Mouse (Mus musculus): ENCODE measurements around the gene Abcc2. TPM values are rescaled to one million over a fixed set of nuclear protein-coding genes. Genes with fewer than 3 reads are reported as not detected.

The Abcc2 gene
- polyA plus RNA-seq, 1 experiment from 2014 or later, result 0.04 TPM

DNA sequence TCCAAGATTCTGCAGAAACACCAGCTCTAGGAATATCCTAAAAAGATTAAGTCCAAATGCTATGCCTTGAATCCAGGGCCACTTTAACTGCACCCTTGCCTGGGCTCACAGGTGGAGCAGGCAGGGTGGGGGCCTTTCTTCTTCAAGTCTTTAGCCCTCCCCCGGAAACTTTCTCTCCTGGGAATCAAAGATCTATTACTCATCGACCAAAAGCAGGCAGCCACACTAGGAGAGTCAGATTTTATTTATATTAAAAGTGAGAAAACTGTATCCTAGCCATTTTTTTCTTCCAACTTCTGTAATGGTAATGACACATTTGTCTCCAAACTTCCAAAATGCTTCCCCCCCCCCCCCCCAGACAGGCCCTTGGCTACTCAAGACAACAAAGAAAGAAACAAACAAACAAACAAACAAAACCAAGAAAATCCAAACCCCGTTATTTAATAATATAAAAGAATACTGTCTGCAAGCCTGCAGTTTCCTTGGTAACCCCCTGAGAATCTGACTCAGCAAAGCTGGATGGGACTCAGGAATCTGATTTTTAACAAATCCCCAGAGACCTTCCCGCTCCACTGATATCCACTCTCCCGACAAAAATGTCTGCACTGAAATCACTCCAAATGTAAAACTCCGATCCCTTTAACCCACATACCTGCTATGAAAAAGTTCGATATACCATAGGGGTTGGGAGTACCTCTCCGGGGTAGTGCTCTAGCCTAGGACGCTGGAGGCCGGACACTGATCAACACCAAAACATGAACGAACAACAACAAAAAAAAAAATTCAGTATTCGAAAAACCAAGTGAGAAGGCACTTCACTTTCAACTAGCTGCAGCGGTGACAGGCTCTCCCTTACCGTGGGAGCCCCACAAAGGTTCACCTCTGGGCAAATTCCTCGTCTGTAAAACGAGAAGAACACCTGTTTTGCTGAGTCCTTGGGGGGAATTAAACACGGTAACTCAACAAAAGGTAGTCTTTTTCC, 96.4 kb downstream of the Abcc2 start:
- Histone ChIP-seq H3K27ac (ENCODE audit: low read depth, low read length) (no peak overlapping the region), H3K4me1 (ENCODE audit: control insufficient read depth, insufficient read depth, low read length) (peaks cover 20% of the 10 kb centered on the region), H3K4me3 (ENCODE audit: low read depth, low read length) (peak overlapping the region; percentile 71), H3K9me3 (replicated peaks; ENCODE audit: control insufficient read depth, low read length) (no peaks in the 10 kb centered on the region), H3K9ac (ENCODE audit: low read depth, low read length) (peak overlapping the region; percentile 86), H3K36me3 (ENCODE audit: control insufficient read depth, insufficient read depth, low read length) (no peaks in the 10 kb centered on the region), H3K4me2 (peak overlapping the region; percentile 78), H3K27me3 (ENCODE audit: control insufficient read depth, insufficient read depth, low read length) (no peaks in the 10 kb centered on the region)
- WGBS (ENCODE audit: insufficient replicate concordance), result 14% methylated on average over 17 of the region's 17 CpGs
- no peak for ATAC-seq (replicated peaks; ENCODE audit: insufficient number of reproducible peaks, low FRiP score, low TSS enrichment)

DNA sequence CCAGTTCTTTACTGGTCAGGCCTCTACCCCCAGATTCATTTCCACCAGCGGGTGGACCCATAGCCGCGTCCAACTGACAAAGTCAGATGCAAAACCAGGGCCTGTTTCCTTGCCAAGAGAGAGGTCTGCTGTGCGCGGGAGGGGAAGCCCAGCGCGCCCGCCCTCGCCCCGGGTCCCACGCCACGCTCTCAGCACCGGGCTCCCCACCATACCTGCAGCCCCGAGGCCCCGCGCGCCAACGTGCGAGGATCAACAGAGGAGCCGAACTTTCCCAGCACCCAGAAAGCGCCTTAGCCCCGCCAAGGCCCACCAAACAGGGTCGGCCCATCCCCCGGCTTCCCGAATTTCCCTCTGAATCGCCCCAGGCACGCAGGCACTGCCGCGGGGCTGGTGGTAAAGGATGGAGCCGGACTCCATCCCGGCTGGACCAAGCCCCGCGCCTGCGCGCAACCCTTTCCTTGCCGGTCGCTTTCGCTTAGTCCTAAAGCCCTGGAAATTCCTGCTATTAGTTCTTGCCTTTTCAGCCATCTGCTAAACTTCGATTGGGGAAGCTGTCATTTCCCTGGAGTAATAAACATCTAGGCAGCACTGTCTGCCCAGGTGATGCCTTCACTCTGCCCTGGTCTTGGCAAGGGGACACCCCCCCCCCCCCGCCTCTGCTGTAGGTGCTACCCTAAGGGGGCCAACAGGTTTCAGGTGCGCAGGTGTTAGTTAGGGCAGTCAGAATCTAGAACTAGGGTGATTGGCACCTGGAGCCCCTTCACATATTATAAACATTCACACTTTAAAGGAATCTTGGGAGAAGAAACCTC, 97.6 kb downstream of the Abcc2 start:
- peak; percentile 73 for ATAC-seq (replicated peaks; ENCODE audit: insufficient number of reproducible peaks, low FRiP score, low TSS enrichment)

DNA sequence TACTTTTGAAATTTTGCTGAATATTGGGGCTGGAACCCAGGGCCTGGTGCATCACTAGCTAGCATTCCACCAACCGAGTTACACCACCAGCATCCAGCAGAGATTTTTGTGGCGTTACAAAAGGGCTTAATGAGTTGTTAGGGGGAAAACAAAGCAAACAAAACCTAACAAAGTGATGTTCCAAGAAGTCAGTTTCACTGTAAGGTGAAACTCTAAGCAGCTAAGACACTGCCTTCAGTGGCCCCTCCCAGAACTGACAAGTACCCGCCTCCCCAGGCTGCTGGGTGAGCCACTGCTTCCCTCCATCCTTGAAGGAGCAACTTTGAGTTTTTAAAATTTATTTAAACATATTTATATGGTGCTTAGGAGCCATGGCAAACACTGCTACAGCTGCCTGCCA, 98.4 kb downstream of the Abcc2 start:
- no peak overlapping the region for H3K4me2 ChIP-seq
- H3K27me3 ChIP-seq (ENCODE audit: control insufficient read depth, insufficient read depth, low read length), result no peaks in the 10 kb centered on the region
- H3K36me3 ChIP-seq (ENCODE audit: control insufficient read depth, insufficient read depth, low read length), result no peaks in the 10 kb centered on the region
- no peak for ATAC-seq (replicated peaks; ENCODE audit: insufficient number of reproducible peaks, low FRiP score, low TSS enrichment)
- H3K4me3 ChIP-seq (ENCODE audit: low read depth, low read length), result no peak overlapping the region
- H3K27ac ChIP-seq (ENCODE audit: low read depth, low read length), result no peak overlapping the region
- H3K9me3 ChIP-seq (replicated peaks; ENCODE audit: control insufficient read depth, low read length), result no peaks in the 10 kb centered on the region
- H3K9ac ChIP-seq (ENCODE audit: low read depth, low read length), result no peak overlapping the region
- H3K4me1 ChIP-seq (ENCODE audit: control insufficient read depth, insufficient read depth, low read length), result peaks cover 27% of the 10 kb centered on the region
- WGBS (ENCODE audit: insufficient replicate concordance), result 21% methylated on average over 3 of the region's 3 CpGs

More for the DNA sequence above, 97.6 kb downstream of the Abcc2 start:
- peaks cover 22% of the 10 kb centered on the region for H3K4me1 ChIP-seq (ENCODE audit: control insufficient read depth, insufficient read depth, low read length)
- H3K27me3 ChIP-seq (ENCODE audit: control insufficient read depth, insufficient read depth, low read length), result no peaks in the 10 kb centered on the region
- peak overlapping the region; percentile 71 for H3K4me3 ChIP-seq (ENCODE audit: low read depth, low read length)
- peak overlapping the region; percentile 86 for H3K9ac ChIP-seq (ENCODE audit: low read depth, low read length)
- peak overlapping the region; percentile 78 for H3K4me2 ChIP-seq
- H3K9me3 ChIP-seq (replicated peaks; ENCODE audit: control insufficient read depth, low read length), result no peaks in the 10 kb centered on the region
- H3K36me3 ChIP-seq (ENCODE audit: control insufficient read depth, insufficient read depth, low read length), result no peaks in the 10 kb centered on the region
- 2% methylated on average over 41 of the region's 41 CpGs for WGBS (ENCODE audit: insufficient replicate concordance)
- H3K27ac ChIP-seq (ENCODE audit: low read depth, low read length), result peak overlapping the region; percentile 84

DNA sequence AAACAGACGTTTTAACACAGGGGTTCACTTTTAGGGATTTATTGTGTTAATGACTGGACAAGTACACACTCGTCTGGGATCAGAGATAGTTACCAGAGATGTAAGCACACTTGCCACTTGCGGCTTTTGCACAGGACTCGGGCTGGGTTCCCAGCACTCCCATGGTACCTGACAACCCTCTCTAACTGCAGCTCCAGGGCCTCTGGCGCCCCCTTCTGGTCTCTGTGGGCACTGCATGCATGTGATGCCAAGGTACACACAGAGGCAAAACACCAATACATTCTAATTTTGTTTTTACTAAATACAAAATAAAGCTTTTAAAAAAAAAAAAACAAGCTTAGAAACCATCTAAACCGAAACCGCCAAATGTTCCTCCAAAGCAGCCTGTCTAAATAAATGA, 99.6 kb downstream of the Abcc2 start:
- H3K9ac ChIP-seq (ENCODE audit: low read depth, low read length), result no peak overlapping the region
- 83% methylated on average over 7 of the region's 7 CpGs for WGBS (ENCODE audit: insufficient replicate concordance)
- no peak overlapping the region for H3K4me2 ChIP-seq
- H3K4me3 ChIP-seq (ENCODE audit: low read depth, low read length), result no peak overlapping the region
- no peaks in the 10 kb centered on the region for H3K9me3 ChIP-seq (replicated peaks; ENCODE audit: control insufficient read depth, low read length)
- no peaks in the 10 kb centered on the region for H3K36me3 ChIP-seq (ENCODE audit: control insufficient read depth, insufficient read depth, low read length)
- no peak overlapping the region for H3K27ac ChIP-seq (ENCODE audit: low read depth, low read length)
- no peak for ATAC-seq (replicated peaks; ENCODE audit: insufficient number of reproducible peaks, low FRiP score, low TSS enrichment)
- H3K27me3 ChIP-seq (ENCODE audit: control insufficient read depth, insufficient read depth, low read length), result no peaks in the 10 kb centered on the region
- peaks cover 23% of the 10 kb centered on the region for H3K4me1 ChIP-seq (ENCODE audit: control insufficient read depth, insufficient read depth, low read length)

DNA sequence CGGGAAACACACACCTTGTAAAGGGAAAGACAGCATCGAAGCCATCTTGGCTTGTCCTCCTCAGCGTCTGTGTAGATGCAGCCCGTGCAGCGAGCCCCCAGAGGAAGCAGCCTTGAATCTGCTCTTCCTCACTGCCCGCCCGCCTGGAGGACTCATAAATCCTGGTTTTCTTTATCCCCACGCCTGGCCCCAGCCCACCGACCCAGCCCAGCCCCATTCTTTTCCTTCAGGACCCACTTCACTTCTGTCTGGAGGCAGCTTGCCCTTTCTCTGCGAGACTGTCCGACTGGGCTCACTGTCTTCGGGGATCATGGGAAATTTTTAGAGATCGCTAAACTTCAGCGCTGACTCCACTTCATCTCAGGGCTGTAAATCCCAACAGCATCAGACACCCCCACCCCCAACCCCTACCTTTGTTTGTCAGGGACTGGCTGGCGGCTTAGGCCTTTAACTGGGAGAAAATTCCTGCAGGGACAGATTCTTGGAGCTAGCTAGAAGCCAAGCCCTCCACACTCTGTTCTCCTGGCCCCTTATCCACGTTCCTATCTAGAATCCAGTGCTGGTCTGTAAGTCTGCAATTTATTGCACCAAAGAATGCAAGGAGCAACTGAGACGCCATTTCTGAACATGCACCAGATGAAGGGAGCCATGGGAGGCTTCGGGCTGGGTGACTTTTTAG, 101.0 kb downstream of the Abcc2 start:
- 32% methylated on average over 18 of the region's 18 CpGs for WGBS (ENCODE audit: insufficient replicate concordance)
- Histone ChIP-seq H3K4me3 (ENCODE audit: low read depth, low read length) (no peak overlapping the region), H3K9ac (ENCODE audit: low read depth, low read length) (peak overlapping the region; percentile 1; the same call in 1 of the 2 replicates), H3K4me2 (peak overlapping the region; percentile 31), H3K4me1 (ENCODE audit: control insufficient read depth, insufficient read depth, low read length) (peaks cover 16% of the 10 kb centered on the region), H3K36me3 (ENCODE audit: control insufficient read depth, insufficient read depth, low read length) (no peaks in the 10 kb centered on the region), H3K27ac (ENCODE audit: low read depth, low read length) (0 out of 2 replicates have a peak overlapping the region, but pooled peaks have one; percentile 29), H3K9me3 (replicated peaks; ENCODE audit: control insufficient read depth, low read length) (no peaks in the 10 kb centered on the region), H3K27me3 (ENCODE audit: control insufficient read depth, insufficient read depth, low read length) (no peaks in the 10 kb centered on the region)
- no peak; the same call in 1 of the 2 replicates for ATAC-seq (replicated peaks; ENCODE audit: insufficient number of reproducible peaks, low FRiP score, low TSS enrichment)

DNA sequence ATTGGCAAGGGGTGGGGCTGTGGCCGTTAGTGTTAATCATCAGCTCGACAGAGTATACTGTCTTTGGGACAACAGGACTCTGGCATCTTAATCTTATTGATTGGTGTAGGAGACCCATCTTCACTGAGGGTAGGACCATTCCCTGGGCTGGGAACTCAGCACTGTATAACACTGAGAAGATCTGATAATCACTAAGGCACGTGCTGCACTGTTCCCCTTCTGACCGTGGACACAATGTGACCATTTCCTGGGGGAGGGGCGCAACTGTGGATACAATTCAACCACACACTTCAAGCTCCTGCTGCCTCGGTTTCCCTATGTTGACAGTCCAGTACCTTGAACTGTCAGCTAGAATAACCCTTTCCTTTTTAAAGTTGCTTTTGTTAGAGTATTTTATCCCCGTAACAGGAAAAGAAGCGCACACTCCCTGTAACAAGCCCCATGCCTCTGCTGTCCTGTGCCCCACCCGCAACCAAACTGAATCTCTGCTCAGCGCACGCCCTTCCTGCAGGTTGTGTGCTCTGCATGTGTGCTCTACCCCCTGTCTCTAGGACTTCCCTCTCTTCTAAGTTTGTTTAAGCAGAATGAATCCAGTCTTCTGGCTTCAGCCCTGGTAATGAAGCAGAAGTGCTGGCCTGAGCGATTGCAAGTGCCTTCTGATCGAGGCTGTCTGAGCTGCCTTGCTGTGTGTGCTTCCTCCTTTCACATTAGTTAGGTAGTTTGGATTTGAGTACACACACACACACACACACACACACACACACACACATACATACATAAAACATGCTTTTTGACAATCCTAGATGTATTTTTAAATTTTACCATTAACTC, 102.9 kb downstream of the Abcc2 start:
- H3K4me1 ChIP-seq (ENCODE audit: control insufficient read depth, insufficient read depth, low read length), result peaks cover 14% of the 10 kb centered on the region
- 62% methylated on average over 13 of the region's 13 CpGs for WGBS (ENCODE audit: insufficient replicate concordance)
- no peak overlapping the region for H3K4me2 ChIP-seq
- H3K27me3 ChIP-seq (ENCODE audit: control insufficient read depth, insufficient read depth, low read length), result no peaks in the 10 kb centered on the region
- H3K27ac ChIP-seq (ENCODE audit: low read depth, low read length), result no peak overlapping the region
- no peak overlapping the region for H3K9ac ChIP-seq (ENCODE audit: low read depth, low read length)
- no peak overlapping the region for H3K4me3 ChIP-seq (ENCODE audit: low read depth, low read length)
- H3K9me3 ChIP-seq (replicated peaks; ENCODE audit: control insufficient read depth, low read length), result no peaks in the 10 kb centered on the region
- ATAC-seq (replicated peaks; ENCODE audit: insufficient number of reproducible peaks, low FRiP score, low TSS enrichment), result 0 out of 2 replicates have a peak, but pooled peaks have one; percentile 22
- H3K36me3 ChIP-seq (ENCODE audit: control insufficient read depth, insufficient read depth, low read length), result no peaks in the 10 kb centered on the region

DNA sequence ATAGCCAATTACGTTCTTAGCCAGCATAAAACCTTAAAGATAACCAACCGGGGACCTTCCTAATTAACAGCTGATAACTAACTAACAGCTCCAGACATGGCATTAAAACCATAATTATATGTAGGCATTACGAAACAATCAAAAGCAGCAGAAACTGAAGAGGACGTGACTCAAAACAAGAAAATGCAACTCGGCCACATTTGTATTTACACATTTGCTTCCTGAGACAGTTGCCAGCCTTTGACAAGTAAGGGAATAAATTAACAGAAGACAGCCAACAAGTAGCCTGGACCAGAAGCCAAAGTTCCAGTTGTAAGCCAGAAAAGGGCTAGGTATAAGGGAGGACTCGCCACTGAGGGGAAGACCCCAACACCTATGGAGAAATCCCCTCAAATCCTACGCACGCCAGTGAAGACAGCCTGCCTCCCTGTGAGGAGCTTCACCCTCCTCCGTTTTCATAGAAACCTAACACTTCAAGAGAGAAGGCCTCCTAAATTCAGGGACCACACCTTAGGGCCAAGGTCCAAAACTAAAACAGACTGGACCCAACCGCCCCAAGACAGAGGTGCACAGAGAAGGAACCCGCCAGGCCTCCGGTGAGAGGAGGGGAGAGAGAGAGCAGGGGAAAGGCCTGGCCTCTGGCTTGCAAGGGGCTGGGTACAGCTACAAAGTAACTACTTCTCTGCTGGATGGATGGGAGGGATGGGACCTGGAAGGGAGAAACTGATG, 104.5 kb downstream of the Abcc2 start:
- Histone ChIP-seq H3K36me3 (ENCODE audit: control insufficient read depth, insufficient read depth, low read length) (no peaks in the 10 kb centered on the region), H3K4me1 (ENCODE audit: control insufficient read depth, insufficient read depth, low read length) (peaks cover 11% of the 10 kb centered on the region), H3K9ac (ENCODE audit: low read depth, low read length) (no peak overlapping the region), H3K27ac (ENCODE audit: low read depth, low read length) (no peak overlapping the region), H3K27me3 (ENCODE audit: control insufficient read depth, insufficient read depth, low read length) (no peaks in the 10 kb centered on the region), H3K4me2 (no peak overlapping the region), H3K4me3 (ENCODE audit: low read depth, low read length) (no peak overlapping the region), H3K9me3 (replicated peaks; ENCODE audit: control insufficient read depth, low read length) (no peaks in the 10 kb centered on the region)
- 81% methylated on average over 12 of the region's 12 CpGs for WGBS (ENCODE audit: insufficient replicate concordance)
- no peak for ATAC-seq (replicated peaks; ENCODE audit: insufficient number of reproducible peaks, low FRiP score, low TSS enrichment)
